Mouse (Mus musculus) spleen, postnatal 4 days (tissue): ENCODE measurements around the gene Cpsf4.
A peak's percentile ranks its signal among the peaks of the same experiment; 100 is the strongest.
"Not testable (repeated sequence)": the region's sequence is repeated elsewhere in the genome, so short reads cannot be mapped to it uniquely, and the experiment has no call there.

Source experiments
- DNase-seq, 2 experiments: peaks; one replicate each; pipeline ENCODE4 v3.0.0; 2022; ENCODE audit warnings: low spot score in 2 of 2

Cpsf4 gene

DNA sequence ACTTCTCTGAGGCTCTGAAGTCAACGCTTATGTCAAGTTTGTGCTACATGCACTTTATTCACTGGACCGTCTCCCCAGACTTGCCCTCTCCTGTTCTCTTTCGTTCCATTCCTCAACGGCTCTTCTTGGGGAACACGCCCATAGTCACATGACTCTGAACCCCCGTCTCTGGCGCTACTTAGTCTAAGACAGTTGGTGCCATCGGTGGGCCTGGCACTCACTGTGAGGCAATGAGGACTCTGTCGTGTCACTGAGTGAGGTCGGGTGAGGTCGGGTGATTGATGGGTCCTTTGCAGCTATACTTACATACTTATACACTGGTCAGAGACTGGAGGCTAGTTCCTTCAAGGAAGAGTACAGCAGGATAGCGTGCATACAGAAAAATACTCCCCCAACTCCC is 56.4 kb downstream of the Cpsf4 start:
- no peak for DNase-seq

DNA sequence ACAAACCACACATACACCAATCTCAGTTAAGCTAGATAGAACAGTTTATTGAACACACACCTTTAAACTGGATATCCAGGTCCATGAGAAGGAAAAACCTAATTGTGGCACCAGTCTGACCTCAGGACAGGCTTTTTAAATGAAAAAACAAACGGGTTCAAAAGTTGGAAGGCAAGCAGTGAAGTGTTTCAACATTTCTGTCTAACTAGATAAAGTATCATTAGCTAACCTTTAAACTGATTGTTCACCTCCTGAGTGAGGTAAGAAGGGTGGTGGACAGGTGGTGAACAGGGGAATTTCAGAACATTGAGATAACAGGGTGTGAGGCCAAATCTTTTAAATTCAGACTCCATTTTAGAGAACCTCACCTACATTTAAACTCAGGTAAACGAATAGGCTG is 59.4 kb downstream of the Cpsf4 start:
- DNase-seq, result no peak

DNA sequence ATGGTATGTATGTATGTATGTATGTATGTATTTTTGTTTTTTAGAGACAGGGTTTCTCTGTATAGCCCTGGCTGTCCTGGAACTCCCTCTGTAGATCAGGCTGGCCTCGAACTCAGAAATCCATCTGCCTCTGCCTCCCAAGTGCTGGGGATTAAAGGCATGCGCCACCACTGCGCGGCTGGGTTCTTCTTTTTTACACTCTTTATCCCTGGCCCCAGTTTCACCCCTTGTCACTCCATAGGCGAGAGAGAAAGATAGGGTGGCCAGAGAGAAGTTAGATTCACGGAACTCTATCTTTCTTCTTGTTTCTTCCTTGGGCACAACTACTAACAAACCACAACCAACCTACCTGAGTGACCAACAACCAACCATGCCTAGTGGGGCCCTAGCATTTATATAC is 62.3 kb downstream of the Cpsf4 start:
- DNase-seq, result not testable (repeated sequence)

DNA sequence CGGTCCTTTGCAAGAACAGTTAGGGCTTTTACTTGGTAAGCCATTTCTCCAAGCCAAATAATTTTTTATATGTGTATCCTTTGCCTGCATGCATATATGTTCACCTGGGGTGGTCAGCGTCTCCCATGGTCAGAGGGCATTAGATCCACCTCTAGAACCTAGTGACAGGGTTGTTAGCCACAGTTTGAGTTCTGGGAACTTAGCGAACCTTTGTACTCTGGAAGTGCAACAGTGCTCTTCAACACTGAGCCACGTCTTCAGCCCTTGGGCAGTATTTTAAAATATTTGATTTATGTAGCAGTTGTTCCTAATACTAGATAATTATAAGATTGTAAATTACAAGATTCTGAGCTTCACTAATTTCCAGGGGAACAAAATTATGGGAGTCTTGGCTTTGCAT is 63.6 kb downstream of the Cpsf4 start:
- no peak for DNase-seq

DNA sequence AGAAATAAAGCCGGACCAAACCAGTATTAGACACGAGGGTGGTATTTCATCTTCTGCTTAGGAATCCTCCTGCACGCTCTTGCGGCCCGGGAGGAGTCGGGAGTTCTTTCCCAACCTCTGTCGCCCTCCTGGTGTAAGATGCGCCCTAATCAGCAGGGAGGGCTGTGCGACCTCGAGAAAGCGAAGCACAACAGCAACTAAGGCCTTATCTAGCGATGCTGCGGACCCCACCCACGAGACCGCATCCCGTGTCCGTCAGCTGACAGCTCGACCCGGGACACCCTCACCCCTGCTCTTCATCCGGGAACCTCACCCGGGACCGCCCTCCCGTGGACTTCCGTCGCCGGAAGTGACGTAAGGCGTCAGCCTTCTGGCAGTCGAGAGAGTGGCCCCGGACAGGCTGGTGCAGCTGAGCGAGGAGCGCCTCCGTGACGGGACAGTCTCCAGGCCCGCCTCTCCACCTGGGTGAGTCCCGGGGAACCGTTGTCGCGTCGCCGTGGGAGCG is 64.4 kb downstream of the Cpsf4 start, which contains the start of gene Zfp655:
Gene Zfp655 (plus strand): TSS at position 349 of the 505 bp plus-strand sequence.
- peak; percentile 94 to 96 for DNase-seq
